Mouse (Mus musculus) retina, adult 2 months (tissue): ENCODE results near the gene Oser1.

Experiments used
- DNase-seq: peaks from one replicate; pipeline ENCODE4 v3.0.0-alpha.2; 2012; ENCODE audit warnings: low read depth, low spot score

Gene Oser1

GRCm38 (mm10) chr2:163360858-163361623, 63.5 kb downstream of the Oser1 start:
- no peak for DNase-seq

- no peak for DNase-seq
Measured at GRCm38 (mm10) chr2:163359253-163359652, 65.2 kb downstream of the Oser1 start.

GRCm38 (mm10) chr2:163358662-163359061, 65.8 kb downstream of the Oser1 start:
- no peak for DNase-seq

GRCm38 (mm10) chr2:163356113-163356840, 68.2 kb downstream of the Oser1 start:
- DNase-seq = no peak
